Mouse (Mus musculus): ENCODE data around the gene Gm5148.

The Gm5148 gene

DNA sequence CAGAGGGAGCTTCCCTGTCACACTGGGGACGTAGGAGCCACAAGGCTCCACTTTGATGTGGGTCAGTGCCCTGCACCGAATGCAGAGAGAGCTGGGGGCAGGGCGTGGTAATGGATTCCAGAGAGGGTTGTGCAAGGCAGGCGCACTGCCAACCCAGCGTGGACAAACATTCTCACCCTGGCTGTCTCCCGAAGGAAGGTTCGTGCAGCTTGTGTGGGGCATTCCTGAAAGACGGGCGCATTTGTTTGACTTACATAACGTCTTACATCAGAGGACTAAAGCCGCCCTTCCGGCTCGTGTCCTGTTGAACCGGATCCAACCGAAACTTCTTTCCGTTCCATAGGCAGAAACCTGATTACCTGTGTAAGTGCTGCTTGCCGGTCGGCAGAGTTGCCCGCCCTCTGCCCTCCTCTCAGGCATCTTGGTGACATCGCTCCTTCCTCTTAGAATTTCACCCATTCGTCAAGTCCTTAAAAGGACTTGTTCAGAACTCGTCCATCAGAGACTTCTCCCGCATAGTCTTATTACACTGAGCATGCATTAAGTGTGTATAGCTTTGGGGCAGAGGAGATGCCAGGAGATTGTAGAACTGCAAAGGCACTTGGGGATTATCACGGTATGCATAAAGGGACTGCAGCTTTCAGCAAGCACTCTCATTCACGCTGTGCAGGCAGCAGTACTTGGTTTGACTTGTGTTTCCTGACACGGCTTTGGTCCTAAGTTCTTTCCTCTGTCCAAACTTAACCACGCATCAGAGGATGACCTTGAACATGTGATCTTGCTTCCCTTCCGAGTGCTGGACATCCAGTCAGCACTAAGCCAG lies 36.9 kb downstream of the Gm5148 start:
- peak; percentile 68 for DNase-seq

DNA sequence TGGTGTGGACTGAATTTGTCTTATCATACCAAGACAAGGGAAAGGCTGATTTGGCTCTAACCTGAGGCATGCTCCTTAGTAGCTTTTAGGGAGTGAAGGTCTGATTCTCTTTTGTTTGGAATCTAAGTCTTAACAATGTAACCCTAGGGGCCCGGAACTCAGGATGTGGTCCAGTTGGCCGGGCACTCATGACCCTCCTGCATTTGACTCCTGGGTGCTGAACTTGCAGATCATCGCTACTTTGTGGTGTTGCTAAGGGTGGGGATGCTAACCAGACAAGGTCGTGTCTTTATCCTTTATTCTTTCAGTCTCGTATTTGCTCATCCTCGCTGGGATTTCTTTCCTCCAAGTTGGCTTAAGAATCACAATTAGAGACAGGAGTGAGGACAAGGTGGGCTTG lies 37.5 kb downstream of the Gm5148 start:
- DNase-seq = no peak

DNA sequence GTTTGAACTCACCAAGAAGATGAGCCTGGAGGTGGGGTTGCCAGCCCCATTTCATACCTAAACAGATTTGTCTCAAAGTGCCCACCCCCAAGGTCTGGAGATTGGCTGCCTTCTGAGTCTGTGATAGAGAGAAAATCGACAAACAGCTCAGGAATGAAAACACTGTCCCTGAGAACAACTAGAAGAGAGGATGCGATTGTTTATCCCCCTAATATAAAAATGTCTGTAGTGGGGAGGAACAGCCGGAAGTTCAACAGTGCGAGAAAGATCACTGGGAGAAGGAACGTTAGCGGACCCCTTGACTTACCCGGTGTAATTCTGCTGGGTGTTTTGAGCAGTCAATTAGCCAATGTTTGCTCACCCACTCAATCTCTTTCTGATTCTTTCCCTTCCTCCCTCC lies 38.1 kb downstream of the Gm5148 start:
- no peak for DNase-seq

DNA sequence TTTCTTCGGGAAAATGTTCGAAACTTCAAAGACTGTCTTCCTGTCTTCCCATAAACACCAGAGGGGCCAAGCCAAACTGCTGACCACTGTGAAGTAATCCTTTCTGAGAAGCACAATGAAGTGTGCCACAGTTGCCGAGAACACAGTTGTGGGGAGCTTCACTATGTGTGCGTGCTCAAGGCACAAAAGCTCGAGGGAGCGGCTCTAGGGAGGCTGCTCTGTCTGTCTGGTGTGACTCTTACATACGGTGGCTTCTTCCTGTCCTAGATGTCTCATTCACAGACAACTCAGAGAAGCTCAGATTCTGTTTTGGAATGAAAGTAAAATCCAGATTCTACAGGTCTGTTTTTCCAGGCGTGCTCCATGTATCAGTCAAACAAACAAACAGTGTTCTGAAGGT lies 48.0 kb downstream of the Gm5148 start:
- no peak for DNase-seq

DNA sequence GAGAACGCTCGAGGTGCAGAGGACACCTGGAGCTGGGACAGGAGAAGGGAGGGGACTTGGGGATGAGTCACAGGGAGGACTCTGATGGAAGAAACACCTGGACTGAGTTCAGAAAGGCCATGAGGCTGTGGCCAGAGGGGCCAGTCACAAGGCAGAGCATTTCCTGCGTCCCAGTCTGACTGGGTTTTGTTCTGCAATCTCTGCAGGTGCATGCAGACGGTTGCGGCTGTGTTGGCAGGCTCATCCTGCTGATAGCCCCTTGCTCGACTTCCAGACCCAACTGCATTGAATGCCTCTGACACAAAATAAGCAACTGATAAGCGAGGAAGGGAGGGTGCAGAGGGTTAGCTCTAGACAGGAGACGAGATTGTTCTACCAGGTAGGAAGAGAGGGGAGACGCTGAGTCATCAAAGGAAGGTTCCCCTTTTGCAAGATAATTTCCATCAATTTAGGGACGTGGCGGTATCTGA lies 49.2 kb downstream of the Gm5148 start:
- DNase-seq = no peak

DNA sequence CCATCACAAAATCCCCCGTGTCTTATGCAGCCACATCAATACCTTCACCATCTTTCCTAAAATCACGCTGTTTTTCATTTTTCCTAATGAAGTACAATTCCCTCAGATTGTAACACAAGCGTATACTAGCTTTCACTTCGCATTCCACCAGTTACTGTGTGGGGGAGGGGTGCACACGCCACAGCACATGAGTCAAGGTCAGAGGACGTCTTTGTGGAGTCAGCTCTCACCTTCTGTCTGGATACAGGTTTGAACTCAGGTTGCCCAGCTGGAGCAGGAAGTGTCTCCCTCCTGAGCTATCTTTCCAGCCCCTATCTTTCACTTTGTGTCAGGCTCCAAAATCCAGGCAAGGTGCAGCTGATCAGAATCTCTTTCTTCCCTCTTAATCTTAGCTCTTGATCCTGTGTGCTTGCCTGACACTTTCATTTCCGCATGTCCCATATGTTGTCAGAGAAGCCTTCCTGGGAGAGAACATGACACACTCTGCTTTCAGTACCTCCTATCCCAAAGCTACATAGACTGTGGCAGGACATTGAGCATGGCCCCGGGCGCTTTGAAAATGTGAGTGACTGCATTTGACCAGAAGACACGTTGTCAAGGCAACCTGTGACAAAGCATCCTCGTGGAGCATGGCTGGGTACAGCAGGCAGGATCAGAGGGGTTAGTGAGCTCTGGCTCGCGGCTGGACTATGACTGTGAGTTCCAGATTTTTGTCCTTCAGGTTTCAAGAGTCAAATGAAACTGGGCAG lies 50.6 kb downstream of the Gm5148 start:
- DNase-seq = no peak

DNA sequence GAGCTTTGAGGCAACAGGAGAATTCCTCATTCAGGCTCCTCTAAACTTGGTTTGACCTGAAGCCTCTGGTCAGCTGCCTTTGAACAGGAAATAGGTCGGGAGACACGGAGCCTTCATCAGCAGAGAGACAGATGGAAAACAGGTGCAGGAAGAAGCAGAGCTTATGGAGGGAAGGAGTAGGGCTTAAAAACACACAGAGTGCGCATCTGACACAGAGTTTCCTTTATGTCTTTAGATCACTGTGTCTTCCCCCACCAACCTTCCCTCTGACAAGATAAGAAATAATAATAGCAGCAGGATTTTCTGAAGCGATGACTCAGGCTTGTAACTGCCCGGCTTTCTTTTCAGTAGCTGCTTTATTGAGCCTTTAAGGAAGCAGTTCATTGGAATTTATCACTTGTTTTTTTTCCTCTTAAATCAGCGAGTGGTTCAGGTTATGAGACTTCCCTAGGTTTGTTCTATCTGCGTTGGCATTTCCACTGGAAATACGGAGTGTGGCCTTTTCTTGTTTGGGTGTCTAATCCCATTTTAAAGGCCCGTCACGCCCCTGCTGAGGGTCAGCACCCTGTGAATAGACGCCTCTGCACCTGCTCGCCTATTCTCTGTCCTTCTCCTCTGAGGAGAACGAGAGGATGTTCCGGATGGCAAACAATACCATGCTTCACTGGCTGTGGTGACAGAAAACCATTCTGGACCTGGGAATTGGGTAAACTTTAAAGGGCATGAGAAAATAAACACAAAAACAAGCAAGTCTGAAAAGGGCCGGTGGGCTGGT lies 51.8 kb downstream of the Gm5148 start:
- DNase-seq = no peak

DNA sequence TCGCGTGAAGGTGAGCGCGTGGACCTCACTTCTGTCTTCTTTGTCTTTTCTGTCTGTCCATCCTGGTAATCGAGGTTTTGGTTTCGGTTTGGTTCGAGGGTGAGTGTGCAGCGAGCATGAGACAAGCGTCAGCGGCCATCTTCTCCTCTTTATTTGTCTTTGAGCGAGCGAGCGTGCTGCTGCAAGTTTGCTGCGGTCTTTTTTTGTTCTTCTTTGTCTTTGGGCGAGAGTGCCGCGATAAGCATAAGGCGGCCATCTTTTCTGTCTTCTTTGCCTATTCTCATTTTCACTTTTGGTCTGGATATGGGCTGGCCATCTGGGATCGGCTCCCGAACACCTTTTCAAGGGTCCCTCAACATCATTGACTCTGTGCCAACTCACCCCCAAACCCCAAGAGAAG lies 55.2 kb downstream of the Gm5148 start:
- DNase-seq = no peak

DNA sequence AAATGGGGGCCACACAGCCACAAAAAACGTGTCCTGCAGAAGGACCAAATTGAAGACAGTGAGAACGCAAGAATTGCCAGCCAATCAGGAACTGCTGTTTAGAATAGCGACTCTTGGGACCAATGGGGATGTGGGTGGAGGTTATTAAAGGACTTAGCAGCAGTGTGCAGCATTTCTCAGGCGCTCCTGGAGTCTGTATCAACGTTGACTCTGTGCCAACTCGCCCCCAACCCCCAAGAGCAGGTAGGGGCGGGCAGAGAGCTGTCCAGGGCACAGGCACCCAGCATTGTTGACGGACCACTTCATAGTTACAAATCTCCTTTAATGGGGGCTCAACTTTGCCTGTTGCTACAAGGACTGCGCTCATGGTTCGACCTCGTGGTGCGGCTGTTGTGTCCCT lies 55.6 kb downstream of the Gm5148 start:
- no peak for DNase-seq

DNA sequence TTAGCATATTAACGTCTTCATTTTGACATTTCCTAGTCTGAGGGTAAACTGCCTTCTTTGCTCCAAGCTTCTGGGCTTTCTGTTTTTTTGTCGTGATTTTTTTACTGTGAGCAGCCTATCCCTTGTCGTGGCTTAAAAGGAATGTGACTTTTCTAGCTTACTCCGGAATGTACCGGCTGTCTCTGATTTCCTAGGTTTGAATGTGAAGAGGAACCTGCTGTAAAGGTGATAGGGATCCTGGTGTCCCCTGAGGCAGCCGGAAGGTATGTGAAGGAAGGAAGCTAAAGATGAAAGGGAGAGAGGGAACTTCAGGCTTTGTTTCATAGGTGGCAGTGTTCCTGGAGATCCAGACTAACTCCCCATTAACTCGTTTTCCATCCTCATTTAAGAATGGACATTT lies 56.6 kb downstream of the Gm5148 start:
- DNase-seq = no peak

DNA sequence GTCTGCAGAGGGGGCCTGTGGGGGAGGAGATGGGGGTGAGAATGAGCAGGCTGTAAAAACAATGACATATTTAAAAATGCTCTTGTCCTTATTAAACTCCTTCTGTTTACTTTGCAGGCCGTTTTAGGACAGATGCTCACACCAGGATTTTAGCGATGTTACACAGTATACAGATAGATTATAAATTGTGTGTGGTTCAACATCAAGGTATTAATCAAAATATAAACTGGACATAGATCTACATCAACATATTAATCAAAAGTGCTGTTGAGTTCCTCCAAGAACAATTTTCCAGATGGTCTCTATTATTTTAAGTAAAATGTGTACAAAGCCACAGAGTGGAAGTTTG lies 57.2 kb downstream of the Gm5148 start:
- no peak for DNase-seq

DNA sequence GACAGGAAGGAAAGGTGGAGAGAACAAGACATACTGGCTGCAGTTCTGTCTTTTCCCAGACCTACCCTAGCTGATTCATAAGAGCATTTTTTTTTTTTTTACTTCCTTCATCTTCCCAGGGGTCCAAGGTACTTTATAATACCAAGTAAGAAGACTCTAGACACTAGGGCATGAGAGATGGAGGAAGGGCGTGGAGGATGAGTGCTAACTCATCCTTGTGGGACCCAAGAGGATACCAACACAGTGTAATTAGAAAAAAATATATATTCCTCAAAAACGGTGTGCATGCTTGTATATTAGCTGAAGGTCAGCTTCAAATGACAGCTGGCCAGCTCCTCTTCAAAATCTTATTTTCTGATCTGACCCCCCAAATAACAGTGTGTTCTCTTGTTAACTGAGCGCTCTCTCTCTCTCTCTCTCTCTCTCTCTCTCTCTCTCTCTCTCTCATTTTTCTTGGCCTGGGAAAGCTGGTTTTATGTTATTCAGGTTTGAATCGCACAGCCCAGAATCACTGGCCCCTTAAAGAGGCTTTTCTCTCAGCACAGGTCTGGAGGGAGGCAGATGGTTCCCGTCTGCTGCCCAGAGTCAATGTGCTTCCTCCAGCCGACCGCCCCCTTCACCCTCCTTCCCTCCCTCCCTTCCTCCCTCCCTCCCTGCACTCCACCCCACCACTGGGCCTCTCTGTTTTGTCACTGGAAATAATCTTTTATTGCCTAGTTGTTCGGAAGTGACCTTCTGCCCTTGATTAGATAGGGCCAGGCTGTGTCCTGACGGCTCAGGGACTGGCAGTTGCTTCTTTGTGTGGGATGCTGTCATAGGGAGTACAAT lies 57.8 kb downstream of the Gm5148 start:
- no peak for DNase-seq

Measured in cerebellum, adult 11-12 months (tissue).